Mouse (Mus musculus): ENCODE data around the gene Rnase1.
"Not testable (repeated sequence)": the region's sequence is repeated elsewhere in the genome, so short reads cannot be mapped to it uniquely, and the experiment has no call there.

GRCm38 (mm10) chr14:51172947-51173346 is 26.4 kb upstream of the Rnase1 start:
- not testable (repeated sequence) for TF ChIP-seq CTCF (IDR thresholded peaks at IDR 0.05; ENCODE audit: extremely low read depth, insufficient read depth, insufficient read length, insufficient replicate concordance); POLR2A (IDR thresholded peaks at IDR 0.05; ENCODE audit: low read depth, low read length)
